Mouse (Mus musculus) cerebellum, adult 11-12 months (tissue): ENCODE data around the gene Tssk4.
A peak's percentile ranks its signal among the peaks of the same experiment; 100 is the strongest.

ENCODE experiments used
- DNase-seq: peaks from one replicate; pipeline ENCODE4 v3.0.0; 2022

The Tssk4 gene

GRCm38 (mm10) chr14:55643060-55643907 lies 6.7 kb upstream of the Tssk4 start, which contains the start of gene Tm9sf1:
Tm9sf1 (minus strand) TSS chr14:55643806.
- peak; percentile 86 for DNase-seq

DNA sequence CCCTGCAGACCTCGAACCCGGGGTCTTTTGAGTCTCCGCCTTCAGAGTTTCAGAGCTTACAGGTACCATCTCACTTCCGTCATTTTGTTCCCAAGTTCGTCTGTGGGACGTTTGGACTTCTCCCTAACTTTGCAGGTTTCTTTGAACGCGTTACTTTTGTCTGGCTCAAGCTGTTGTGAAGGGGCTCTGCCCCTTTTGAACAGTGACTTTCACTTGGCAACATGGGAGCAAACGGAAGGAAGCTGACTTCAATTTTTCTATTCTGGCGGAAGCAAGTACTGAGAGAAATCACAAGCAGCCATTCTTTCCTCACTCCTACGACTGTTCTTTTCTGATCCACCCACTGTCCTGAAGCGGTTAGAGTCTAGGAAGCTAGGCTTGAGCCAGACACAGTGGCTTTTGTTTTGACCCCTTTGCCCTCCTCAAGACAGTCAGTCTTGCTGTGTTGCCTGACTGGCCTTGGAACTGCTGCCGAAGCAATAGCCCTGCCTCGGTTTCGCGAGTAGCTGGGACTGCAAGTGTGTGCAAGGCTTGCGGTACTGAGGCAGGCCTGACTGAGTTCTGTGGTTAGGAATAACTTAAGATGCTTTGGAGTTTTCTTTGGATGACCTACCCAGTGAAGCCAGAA lies 5.6 kb upstream of the Tssk4 start:
- DNase-seq, result no peak

DNA sequence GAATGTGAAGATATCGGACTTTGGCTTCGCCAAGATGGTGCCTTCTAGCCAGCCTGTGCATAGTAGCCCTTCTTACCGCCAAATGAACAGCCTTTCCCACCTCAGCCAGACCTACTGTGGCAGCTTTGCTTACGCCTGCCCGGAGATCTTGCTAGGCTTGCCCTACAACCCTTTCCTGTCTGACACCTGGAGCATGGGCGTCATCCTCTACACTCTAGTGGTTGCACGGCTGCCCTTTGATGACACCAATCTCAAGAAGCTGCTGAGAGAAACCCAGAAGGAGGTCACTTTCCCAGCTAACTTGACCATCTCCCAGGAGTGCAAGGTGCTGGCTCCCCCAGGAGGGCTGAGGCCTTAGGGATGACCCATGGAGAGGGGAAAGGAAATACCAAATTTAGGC lies 1.5 kb downstream of the Tssk4 start:
- DNase-seq, result no peak

GRCm38 (mm10) chr14:55656935-55657334 lies 7.0 kb downstream of the Tssk4 start:
- DNase-seq, result no peak

DNA sequence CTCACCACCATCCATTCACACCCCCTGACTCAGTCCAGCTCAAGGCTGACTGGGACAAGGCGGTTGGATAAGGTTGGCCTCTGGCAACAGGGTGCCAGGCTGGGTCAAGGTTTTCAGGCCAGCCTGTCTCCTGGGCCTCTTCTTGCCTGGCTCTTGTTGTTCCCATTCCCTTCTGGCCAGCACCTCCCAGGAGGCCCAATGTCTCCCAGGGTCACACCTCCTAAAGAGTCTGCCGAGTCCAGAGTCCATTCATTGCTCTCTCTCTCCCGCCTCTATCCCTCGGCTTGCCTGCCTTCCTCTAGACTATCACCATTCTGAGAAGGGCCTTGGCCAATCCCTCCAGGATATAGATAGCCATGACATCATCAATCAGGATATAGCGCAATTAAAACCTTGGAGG lies 8.0 kb downstream of the Tssk4 start:
- no peak for DNase-seq

DNA sequence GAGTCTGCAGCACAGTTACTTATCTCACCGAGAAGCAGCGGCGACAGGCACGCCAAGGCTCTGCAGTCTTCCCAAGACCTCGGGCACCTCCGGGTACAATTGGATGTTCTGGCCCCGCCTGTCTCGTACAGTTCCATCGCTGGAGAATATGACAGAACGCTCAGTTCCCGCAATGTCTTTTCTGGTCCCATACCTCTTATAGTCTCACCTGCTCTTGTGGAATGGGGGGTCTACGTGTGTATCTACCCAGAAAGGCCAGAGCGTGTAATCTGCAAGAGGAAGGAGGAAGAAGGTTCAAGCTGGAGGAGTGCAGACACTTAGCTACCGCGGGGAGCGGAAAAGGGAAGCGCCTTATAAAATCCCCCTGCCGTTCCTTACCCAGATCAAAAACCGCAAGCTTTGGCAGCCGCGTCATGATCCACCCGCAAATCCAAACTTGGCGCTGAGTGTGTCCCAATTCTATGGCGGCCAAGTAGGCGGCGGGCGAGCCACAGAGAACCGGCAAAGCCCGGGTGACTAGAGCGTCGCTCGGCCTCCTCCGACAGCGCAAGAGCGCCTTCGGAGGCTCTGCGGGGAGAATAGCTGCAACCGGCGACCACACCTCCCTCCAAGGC lies 10.1 kb downstream of the Tssk4 start, which contains the start of gene Mdp1:
Gene Mdp1, minus strand, starts transcription at position 549 of the 614 bp plus-strand sequence.
- peak; percentile 73 for DNase-seq

GRCm38 (mm10) chr14:55660636-55661035 lies 10.7 kb downstream of the Tssk4 start:
- DNase-seq, result no peak

GRCm38 (mm10) chr14:55671486-55671832 lies 21.5 kb downstream of the Tssk4 start:
- DNase-seq, result no peak

GRCm38 (mm10) chr14:55671833-55672740 lies 22.1 kb downstream of the Tssk4 start, which contains the start of the genes Gmpr2 and Nedd8:
Gmpr2 (plus strand) TSS chr14:55671941.
Nedd8 (minus strand) TSS chr14:55672124.
- DNase-seq, result peak; percentile 91

GRCm38 (mm10) chr14:55672741-55673060 lies 22.7 kb downstream of the Tssk4 start:
- DNase-seq, result no peak

- DNase-seq, result no peak
These were observed 27.6 kb downstream of the Tssk4 start for GRCm38 (mm10) chr14:55677615-55678014.

GRCm38 (mm10) chr14:55681160-55682117 lies 31.5 kb downstream of the Tssk4 start, which contains the start of gene Tinf2:
Tinf2 (minus strand) TSS chr14:55681820.
- DNase-seq, result peak; percentile 98

- no peak for DNase-seq
These were observed 32.1 kb downstream of the Tssk4 start for GRCm38 (mm10) chr14:55682118-55682493.

DNA sequence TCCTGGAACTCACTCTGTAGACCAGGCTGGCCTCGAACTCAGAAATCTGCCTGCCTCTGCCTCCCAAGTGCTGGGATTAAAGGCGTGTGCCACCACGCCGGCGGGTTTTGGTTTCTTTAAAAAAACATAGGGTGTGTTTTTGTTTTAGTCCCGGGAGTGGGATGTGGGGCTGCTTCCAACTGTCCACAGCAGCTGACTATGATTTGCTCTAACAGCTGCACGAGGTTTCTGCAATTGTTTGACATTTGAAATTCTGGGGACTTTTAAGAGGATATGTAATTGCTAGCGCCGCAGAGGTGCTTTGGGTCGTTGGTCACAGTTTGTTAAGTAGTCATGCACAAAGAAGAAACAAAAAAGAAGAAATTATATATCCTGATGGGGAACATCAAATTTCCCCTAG lies 39.4 kb downstream of the Tssk4 start:
- DNase-seq, result no peak

GRCm38 (mm10) chr14:55697226-55697625 lies 47.2 kb downstream of the Tssk4 start:
- no peak for DNase-seq

- DNase-seq, result no peak
These were observed 51.1 kb downstream of the Tssk4 start for GRCm38 (mm10) chr14:55701131-55701530.
